Mouse (Mus musculus): ENCODE measurements around the gene Gm973.

Gm973 gene

GRCm38 (mm10) chr1:59491517-59491916 is 24.5 kb upstream of the Gm973 start:
- WGBS = 97% methylated on average over 9 of the region's 9 CpGs

GRCm38 (mm10) chr1:59492432-59492831 is 23.6 kb upstream of the Gm973 start:
- 91% methylated on average over 4 of the region's 4 CpGs for WGBS

- 96% methylated on average over 5 of the region's 5 CpGs for WGBS
Observed at GRCm38 (mm10) chr1:59495970-59496369, 20.1 kb upstream of the Gm973 start.

GRCm38 (mm10) chr1:59497741-59498613 is 18.1 kb upstream of the Gm973 start:
- 77% methylated on average over 6 of the region's 6 CpGs for WGBS

GRCm38 (mm10) chr1:59499327-59499726 is 16.7 kb upstream of the Gm973 start:
- 92% methylated on average over 3 of the region's 3 CpGs for WGBS

GRCm38 (mm10) chr1:59502355-59502754 is 13.7 kb upstream of the Gm973 start:
- WGBS = 91% methylated on average over 2 of the region's 2 CpGs

GRCm38 (mm10) chr1:59503659-59504301 is 12.3 kb upstream of the Gm973 start:
- WGBS = 80% methylated on average over 7 of the region's 7 CpGs

GRCm38 (mm10) chr1:59504302-59504700 is 11.8 kb upstream of the Gm973 start:
- WGBS = 87% methylated on average over 2 of the region's 2 CpGs

- WGBS = 41% methylated on average over 17 of the region's 17 CpGs
Observed at GRCm38 (mm10) chr1:59508463-59509139, 7.5 kb upstream of the Gm973 start.

- WGBS = 72% methylated on average over 9 of the region's 9 CpGs
Observed at GRCm38 (mm10) chr1:59511566-59512270, 4.3 kb upstream of the Gm973 start.

GRCm38 (mm10) chr1:59520226-59520837 is 4.3 kb downstream of the Gm973 start:
- 72% methylated on average over 11 of the region's 11 CpGs for WGBS

- 74% methylated on average over 1 of the region's 1 CpGs for WGBS
Observed at GRCm38 (mm10) chr1:59522456-59522855, 6.4 kb downstream of the Gm973 start.

- 81% methylated on average over 5 of the region's 5 CpGs for WGBS
Observed at GRCm38 (mm10) chr1:59523378-59523958, 7.4 kb downstream of the Gm973 start.

GRCm38 (mm10) chr1:59524071-59524470 is 8.0 kb downstream of the Gm973 start:
- WGBS = 66% methylated on average over 2 of the region's 2 CpGs

- 52% methylated on average over 3 of the region's 3 CpGs for WGBS
Observed at GRCm38 (mm10) chr1:59524759-59525158, 8.7 kb downstream of the Gm973 start.

- 96% methylated on average over 6 of the region's 6 CpGs for WGBS
Observed at GRCm38 (mm10) chr1:59527219-59527618, 11.2 kb downstream of the Gm973 start.

- WGBS = 32% methylated on average over 5 of the region's 5 CpGs
Observed at GRCm38 (mm10) chr1:59534976-59535810, 19.1 kb downstream of the Gm973 start.

- 90% methylated on average over 5 of the region's 5 CpGs for WGBS
Observed at GRCm38 (mm10) chr1:59538381-59538780, 22.3 kb downstream of the Gm973 start.

- WGBS = 59% methylated on average over 19 of the region's 19 CpGs
Observed at GRCm38 (mm10) chr1:59540537-59541148, 24.6 kb downstream of the Gm973 start.

All from cerebral cortex, adult 2 months (tissue).